Mouse (Mus musculus) stomach, embryonic 14.5 days (tissue): ENCODE results near the gene Lyrm4. TPM values are rescaled to one million over a fixed set of nuclear protein-coding genes. Genes with fewer than 3 reads are reported as not detected.

Source experiments
- ATAC-seq: fragments of 200-750 bp; cut with Nextera tagmentation; 2 replicates; pipeline ENCODE4 v1.8.0; 2017; ENCODE audit warnings: low read depth, moderate TSS enrichment; ENCODE audit not compliant: insufficient number of reproducible peaks, insufficient read depth, low FRiP score
- H3K27ac ChIP-seq: fragments of 300-500 bp; sonication (generic); 2 replicates; pipeline ENCODE4 v1.5.1; 2014; ENCODE audit warnings: mild to moderate bottlenecking, low read length, moderate library complexity, mixed read lengths
- H3K27me3 ChIP-seq: fragments of 300-500 bp; sonication (generic); 2 replicates; pipeline ENCODE4 v1.6.1; 2014; ENCODE audit warnings: low read length, control low read depth, mixed read lengths; ENCODE audit not compliant: control insufficient read depth, insufficient read depth
- H3K36me3 ChIP-seq: fragments of 300-500 bp; sonication (generic); 2 replicates; pipeline ENCODE4 v1.6.1; 2014; ENCODE audit warnings: mild to moderate bottlenecking, control low read depth, low read length, moderate library complexity, mixed read lengths; ENCODE audit not compliant: control insufficient read depth, insufficient read depth
- H3K4me1 ChIP-seq: fragments of 300-500 bp; sonication (generic); 2 replicates; pipeline ENCODE4 v1.6.1; 2014; ENCODE audit warnings: low read length, control low read depth, mixed read lengths; ENCODE audit not compliant: control insufficient read depth, insufficient read depth
- H3K4me2 ChIP-seq: fragments of 300-500 bp; sonication (generic); replicated peaks from 2 replicates; pipeline ENCODE4 v1.6.1; 2014; ENCODE audit warnings: low read depth, low read length, control low read depth
- H3K4me3 ChIP-seq: fragments of 300-500 bp; sonication (generic); 2 replicates; pipeline ENCODE4 v1.5.1; 2014; ENCODE audit warnings: low read depth, low read length, control low read depth
- H3K9ac ChIP-seq: fragments of 300-500 bp; sonication (generic); replicated peaks from 2 replicates; pipeline ENCODE4 v1.6.1; 2014; ENCODE audit warnings: low read depth, mild to moderate bottlenecking, control low read depth, low read length, moderate library complexity, mixed read lengths
- H3K9me3 ChIP-seq: fragments of 300-500 bp; sonication (generic); 2 replicates; pipeline ENCODE4 v1.6.1; 2016; ENCODE audit warnings: low read depth, low read length, control low read depth; ENCODE audit not compliant: control insufficient read depth
- WGBS: fragments of 180-500 bp; shearing (Covaris S2); extraction: QIAGEN DNeasy Blood & Tissue Kit; methylation state at CpG from one replicate; pipeline ENCODE4 v1.1.7; 2014; 5-methylcytosine and 5-hydroxymethylcytosine counted together
- polyA plus RNA-seq: library from polyadenylated mRNA; unstranded; fragments of >200 nt; fragmentation: Nextera tagmentation; extraction: Ambion mirVana; gene quantifications from 2 replicates; pipeline ENCODE4 v1.2.1, GENCODE M21; 2014

The Lyrm4 gene
- polyA plus RNA-seq, 1 experiment from 2014 or later, result 30.1 TPM

DNA sequence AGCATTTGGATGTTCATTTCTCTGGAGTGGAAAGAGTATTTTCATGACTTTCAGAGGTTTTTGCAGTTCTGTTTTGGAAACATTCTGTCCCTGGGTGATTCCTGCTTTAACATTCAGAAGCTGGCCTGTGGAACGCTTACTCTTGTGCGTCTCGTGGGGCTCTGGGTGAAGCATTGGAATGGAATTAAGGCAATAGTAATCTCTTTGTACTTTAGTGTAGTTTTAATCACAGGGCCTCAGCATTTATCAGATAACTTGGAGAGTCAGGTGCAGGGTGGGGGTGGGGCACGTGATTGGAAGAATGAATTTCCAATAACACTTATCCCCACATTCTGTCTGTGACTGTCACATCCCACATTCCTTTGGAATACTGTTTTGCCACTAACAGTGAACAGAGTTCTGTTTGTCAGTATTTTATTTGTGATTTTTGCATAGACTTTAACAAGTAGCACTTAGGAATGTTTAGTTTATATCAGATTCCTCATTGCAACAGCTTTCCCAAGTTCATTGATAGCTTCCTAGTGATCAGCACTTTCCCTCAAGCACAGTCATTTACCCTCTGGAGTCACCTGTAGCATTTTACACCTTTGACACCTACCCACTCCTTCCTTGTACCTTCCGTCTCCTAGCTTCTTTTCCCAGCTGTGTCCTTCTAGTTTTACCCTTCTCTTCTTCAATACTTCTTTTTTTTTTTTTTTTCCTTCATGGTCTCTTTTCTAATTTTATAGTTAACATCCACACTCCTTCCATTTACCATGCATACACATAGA lies 23.1 kb upstream of the Lyrm4 start:
- no peak overlapping the region for H3K9ac ChIP-seq
- ATAC-seq, result no peak
- H3K36me3 ChIP-seq, result no peaks in the 10 kb centered on the region
- no peak overlapping the region for H3K4me3 ChIP-seq
- H3K9me3 ChIP-seq, result no peaks in the 10 kb centered on the region
- H3K4me1 ChIP-seq, result no peaks in the 10 kb centered on the region
- 67% methylated on average over 5 of the region's 5 CpGs for WGBS
- H3K4me2 ChIP-seq, result no peak overlapping the region
- H3K27ac ChIP-seq, result no peak overlapping the region
- H3K27me3 ChIP-seq, result no peaks in the 10 kb centered on the region

DNA sequence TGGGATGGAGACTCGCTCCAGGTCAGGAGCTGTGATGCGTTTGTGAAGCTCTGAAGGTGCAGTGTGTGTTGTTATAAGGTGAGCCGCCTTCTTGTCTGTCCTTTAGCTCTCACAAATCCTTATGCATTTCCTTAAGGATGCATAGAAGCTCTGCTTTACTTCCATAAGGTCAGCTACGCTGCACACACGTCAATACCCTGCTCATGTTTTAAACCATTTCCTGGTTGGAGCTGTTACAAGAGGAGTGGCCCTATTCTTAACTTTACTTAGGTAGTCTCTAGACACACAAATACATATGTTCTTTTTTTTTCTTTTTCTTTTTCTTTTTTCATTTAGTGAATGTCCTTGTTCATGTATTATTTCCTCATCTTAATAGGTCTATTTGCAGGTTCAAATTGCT lies 22.4 kb upstream of the Lyrm4 start:
- no peaks in the 10 kb centered on the region for H3K27me3 ChIP-seq
- no peak for ATAC-seq
- H3K4me3 ChIP-seq, result no peak overlapping the region
- WGBS, result 72% methylated on average over 5 of the region's 5 CpGs
- H3K9me3 ChIP-seq, result no peaks in the 10 kb centered on the region
- H3K4me2 ChIP-seq, result no peak overlapping the region
- H3K27ac ChIP-seq, result 0 out of 2 replicates have a peak overlapping the region, but pooled peaks have one; percentile 10
- no peaks in the 10 kb centered on the region for H3K4me1 ChIP-seq
- H3K36me3 ChIP-seq, result no peaks in the 10 kb centered on the region
- H3K9ac ChIP-seq, result no peak overlapping the region

DNA sequence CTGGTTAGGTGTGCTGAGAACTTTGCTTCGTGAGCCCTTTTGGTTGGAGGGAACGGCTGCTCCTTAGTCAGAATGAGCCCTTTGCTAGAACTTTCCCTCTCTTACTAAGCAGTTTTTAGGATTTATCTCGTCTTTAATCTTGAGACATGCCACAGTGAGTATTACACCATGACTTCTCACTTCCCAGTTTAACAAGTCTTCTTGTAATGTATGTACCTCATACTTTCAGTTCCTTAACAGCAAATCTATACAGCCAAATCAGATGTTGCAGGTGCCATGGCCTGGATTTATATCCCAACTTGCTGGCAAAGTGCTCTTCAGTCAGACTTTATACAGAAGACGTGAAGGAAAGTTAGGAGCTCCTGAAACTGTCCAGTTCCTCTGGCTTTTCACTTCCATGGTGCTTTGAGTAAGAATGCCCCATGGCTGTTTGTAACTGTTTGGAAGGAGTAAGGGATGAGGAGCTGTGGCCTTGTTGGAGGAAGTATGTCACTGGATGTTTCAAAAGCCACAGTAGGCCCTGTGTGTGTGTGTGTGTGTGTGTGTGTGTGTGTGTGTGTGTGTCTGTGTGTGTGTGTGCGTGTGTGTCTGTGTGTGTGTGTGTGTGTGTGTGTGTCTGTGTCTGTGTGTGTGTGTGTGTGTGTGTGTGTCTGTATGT lies 14.8 kb upstream of the Lyrm4 start:
- no peaks in the 10 kb centered on the region for H3K4me1 ChIP-seq
- no peak overlapping the region for H3K4me3 ChIP-seq
- H3K36me3 ChIP-seq, result no peaks in the 10 kb centered on the region
- H3K4me2 ChIP-seq, result no peak overlapping the region
- no peaks in the 10 kb centered on the region for H3K27me3 ChIP-seq
- ATAC-seq, result no peak
- H3K9ac ChIP-seq, result no peak overlapping the region
- H3K27ac ChIP-seq, result no peak overlapping the region
- no peaks in the 10 kb centered on the region for H3K9me3 ChIP-seq
- 88% methylated on average over 5 of the region's 5 CpGs for WGBS

DNA sequence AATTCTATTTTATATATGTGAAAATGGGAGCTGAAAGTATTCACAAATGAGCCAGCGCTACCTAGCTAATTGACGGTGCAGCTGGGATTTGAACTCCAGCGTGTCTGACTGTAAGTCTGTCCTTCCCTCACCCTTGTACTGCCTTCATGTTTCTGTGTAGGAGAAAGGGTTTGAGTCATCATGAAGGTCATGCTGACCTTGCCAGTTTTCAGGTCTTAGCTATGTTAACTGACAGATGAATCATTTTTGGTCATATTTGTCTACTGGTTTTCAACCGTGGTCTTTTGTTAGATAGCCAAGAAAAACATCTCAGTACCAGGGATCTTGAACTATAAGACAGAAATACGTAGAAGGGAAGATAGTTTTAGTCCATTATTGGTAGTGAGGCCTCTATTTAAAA lies 14.1 kb upstream of the Lyrm4 start:
- 92% methylated on average over 5 of the region's 5 CpGs for WGBS
- Histone ChIP-seq H3K4me1 (no peaks in the 10 kb centered on the region), H3K4me3 (no peak overlapping the region), H3K9ac (no peak overlapping the region), H3K4me2 (no peak overlapping the region), H3K27me3 (no peaks in the 10 kb centered on the region), H3K9me3 (no peaks in the 10 kb centered on the region), H3K27ac (no peak overlapping the region), H3K36me3 (no peaks in the 10 kb centered on the region)
- no peak for ATAC-seq

DNA sequence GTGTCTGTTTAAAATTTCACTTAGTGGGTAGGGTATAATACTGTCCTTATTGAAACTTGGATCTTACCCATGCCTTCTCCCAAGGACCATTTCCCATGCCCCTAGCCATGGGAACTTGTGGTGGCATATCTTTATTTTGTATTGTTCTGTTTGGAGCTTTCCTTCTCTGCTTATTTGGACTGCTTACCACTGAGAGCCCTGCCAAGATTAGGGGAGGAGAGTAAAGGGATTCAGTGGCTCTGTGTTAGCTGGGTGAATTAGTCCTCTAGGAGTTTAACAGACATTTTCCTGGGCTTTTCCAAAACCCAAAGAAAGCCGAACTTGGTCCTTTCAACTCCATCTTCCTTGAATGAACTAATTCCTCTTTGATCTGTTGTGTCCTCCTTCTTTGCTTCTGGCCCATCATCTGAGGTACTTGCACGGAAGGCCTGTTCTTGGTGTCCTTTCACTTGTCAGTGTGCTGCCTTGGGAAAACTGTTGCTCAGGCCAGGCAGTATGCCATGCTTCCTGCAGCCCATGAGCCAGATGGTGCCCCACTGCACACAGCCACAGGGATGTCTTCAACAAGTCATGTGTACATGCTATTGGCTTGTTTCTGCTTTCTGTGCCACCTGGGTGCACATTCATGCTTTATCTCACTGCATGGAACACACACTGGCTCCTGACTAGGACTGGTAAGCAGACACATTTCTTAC lies 12.2 kb upstream of the Lyrm4 start:
- H3K27ac ChIP-seq, result no peak overlapping the region
- no peaks in the 10 kb centered on the region for H3K36me3 ChIP-seq
- no peak overlapping the region for H3K9ac ChIP-seq
- H3K9me3 ChIP-seq, result no peaks in the 10 kb centered on the region
- no peak for ATAC-seq
- 83% methylated on average over 2 of the region's 2 CpGs for WGBS
- no peaks in the 10 kb centered on the region for H3K4me1 ChIP-seq
- no peak overlapping the region for H3K4me2 ChIP-seq
- H3K27me3 ChIP-seq, result no peaks in the 10 kb centered on the region
- H3K4me3 ChIP-seq, result no peak overlapping the region

DNA sequence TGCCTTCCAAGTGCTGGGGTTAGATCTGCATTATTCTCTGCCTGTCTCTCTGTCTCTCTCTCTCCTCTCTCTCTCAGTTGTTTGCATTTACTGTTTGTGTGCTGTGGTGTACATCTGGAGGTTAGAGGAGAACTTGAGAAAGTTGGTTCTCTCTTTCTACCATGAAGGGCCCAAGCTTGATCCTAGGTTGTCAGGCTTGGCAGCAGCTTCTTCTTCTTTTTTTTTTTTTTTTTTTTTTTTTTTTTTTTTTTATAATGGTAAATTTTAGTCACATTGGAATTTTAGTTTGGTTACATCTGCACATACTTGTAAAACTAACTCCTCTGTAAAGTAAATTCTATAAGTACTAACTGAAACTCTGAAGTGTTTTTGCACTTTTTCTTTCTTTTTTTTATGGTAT lies 3.3 kb upstream of the Lyrm4 start:
- Histone ChIP-seq H3K27me3 (no peaks in the 10 kb centered on the region), H3K36me3 (no peaks in the 10 kb centered on the region)
- ATAC-seq, result no peak

DNA sequence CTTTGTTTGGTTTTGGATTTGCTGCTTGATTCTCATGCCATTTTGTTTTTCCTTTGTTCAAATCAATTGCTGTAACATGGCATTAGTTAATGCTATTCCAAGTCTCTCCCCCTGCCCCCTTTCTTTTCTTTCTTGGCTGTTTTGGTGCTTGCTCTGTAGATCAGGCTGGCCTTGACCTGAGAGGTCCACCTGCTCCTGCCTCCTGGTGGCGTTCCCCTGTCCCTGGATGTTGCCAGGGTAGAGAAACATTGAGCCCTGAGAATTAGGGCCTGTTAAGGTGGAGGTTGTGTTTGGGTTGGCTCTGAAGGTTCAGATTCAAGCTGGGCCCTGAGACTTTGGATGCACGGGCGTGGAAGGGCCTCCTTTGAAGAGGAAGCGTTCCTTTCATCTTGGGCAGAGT lies 2.4 kb upstream of the Lyrm4 start:
- no peaks in the 10 kb centered on the region for H3K4me1 ChIP-seq
- no peaks in the 10 kb centered on the region for H3K27me3 ChIP-seq
- H3K9ac ChIP-seq, result no peak overlapping the region
- no peaks in the 10 kb centered on the region for H3K9me3 ChIP-seq
- H3K4me3 ChIP-seq, result no peak overlapping the region
- H3K27ac ChIP-seq, result no peak overlapping the region
- no peak for ATAC-seq
- WGBS, result 86% methylated on average over 4 of the region's 4 CpGs
- H3K36me3 ChIP-seq, result no peaks in the 10 kb centered on the region
- H3K4me2 ChIP-seq, result no peak overlapping the region

More for the DNA sequence above, 3.3 kb upstream of the Lyrm4 start:
- Histone ChIP-seq H3K9me3 (no peaks in the 10 kb centered on the region), H3K9ac (no peak overlapping the region), H3K4me2 (no peak overlapping the region), H3K27ac (no peak overlapping the region), H3K4me1 (no peaks in the 10 kb centered on the region), H3K4me3 (no peak overlapping the region)

DNA sequence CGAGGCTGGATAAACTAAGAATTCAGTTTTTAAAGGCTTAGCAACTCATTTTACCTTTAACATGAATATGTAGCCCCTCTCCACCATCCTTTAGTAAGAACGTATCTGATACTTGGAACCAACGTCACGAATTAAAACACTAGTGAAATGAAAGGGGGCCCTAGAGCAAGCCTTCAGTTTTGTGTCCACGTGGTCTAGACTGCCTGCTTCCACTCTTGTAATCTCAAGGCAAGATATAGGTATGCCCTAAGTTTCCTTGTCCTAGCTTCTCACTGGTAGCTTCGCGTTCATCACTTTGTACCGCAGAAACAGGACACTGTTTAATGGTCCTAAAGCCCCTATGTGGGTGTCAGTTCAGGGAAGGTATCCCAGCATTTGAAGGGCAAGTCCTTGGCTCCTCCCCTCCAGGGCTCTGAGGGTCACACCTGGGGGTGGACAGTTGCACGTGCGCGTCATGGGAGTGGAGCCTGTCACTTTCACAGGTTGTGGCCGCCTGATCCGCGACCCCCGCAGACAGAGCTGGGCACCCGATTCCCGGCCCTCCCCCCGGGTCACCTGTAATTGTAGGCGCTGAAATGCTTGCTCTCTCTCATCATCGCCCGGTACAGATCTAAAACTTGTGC lies 695 bp downstream of the Lyrm4 start:
- peak overlapping the region; percentile 45; the same call in 1 of the 2 replicates for H3K9ac ChIP-seq
- H3K27me3 ChIP-seq, result no peaks in the 10 kb centered on the region
- H3K4me3 ChIP-seq, result peak overlapping the region; percentile 56
- H3K27ac ChIP-seq, result no peak overlapping the region
- no peaks in the 10 kb centered on the region for H3K36me3 ChIP-seq
- H3K9me3 ChIP-seq, result no peaks in the 10 kb centered on the region
- peak overlapping the region; percentile 61 for H3K4me2 ChIP-seq
- 6% methylated on average over 21 of the region's 21 CpGs for WGBS
- no peaks in the 10 kb centered on the region for H3K4me1 ChIP-seq
- ATAC-seq, result peak; percentile 23; the same call in 1 of the 2 replicates
